Mouse (Mus musculus) cortical plate, adult 2 months (tissue): Measurements from ENCODE around the gene Clic1.

Experiments used
- CTCF ChIP-seq: fragments of 200-500 bp; IDR thresholded peaks from 2 replicates; pipeline ENCODE4 v1.5.1; 2011; ENCODE audit warnings: mild to moderate bottlenecking, control low read depth, low read length; ENCODE audit not compliant: insufficient read depth; ENCODE audit errors: extremely low read depth
- POLR2A ChIP-seq: fragments of 200-500 bp; IDR thresholded peaks from 2 replicates; pipeline ENCODE4 v1.6.1; 2011; ENCODE audit warnings: mild to moderate bottlenecking, low read length, control low read depth; ENCODE audit not compliant: insufficient read depth; ENCODE audit errors: extremely low read depth

DNA sequence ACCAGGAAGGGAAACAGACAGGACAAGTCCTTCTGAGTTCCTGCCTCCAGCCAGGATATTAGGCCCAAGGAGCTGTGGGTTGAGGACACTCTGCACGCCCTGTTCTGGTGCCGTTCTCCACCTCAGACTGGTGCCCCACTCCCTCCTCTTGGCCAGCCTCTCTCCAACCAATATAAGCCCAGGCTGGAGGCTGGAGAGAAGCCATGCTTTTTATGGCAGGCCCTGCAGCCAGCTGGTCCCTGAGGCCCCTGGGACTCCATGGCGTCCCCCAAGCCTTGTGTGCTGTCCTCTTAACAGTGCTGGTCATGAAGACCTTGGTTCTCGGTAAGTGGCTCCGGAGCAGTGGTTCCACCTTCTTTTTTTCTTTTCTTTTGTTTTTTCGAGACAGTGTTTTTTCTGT lies 58.3 kb downstream of the Clic1 start, which contains the start of gene Ly6g5c:
- TF ChIP-seq POLR2A (no peak), CTCF (no peak)
